Mouse (Mus musculus) left cerebral cortex, adult 11 months (tissue): Measurements from ENCODE around the gene Sema3g.

Source experiments
- DNase-seq: peaks from one replicate; pipeline ENCODE4 v3.0.0; 2022; ENCODE audit warnings: low spot score

Gene Sema3g

DNA sequence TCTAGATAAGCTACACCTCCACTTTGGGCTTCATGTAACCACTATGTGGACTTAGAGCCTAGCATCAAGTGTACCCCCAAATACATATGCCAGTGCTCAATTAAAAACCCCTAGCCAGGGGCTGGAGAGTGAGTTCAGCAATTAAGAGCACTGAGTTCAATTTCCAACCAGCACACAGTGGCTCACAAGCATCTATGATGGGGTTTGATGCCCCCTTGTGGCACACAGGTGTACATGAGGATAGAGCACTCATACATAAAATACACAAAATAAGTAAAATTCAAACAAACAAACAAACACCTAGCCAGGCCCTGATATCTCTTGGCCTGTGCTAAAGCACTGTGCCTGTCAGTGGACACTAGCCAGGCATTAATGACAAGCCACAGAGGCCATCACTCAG is 21.7 kb upstream of the Sema3g start:
- DNase-seq = no peak

DNA sequence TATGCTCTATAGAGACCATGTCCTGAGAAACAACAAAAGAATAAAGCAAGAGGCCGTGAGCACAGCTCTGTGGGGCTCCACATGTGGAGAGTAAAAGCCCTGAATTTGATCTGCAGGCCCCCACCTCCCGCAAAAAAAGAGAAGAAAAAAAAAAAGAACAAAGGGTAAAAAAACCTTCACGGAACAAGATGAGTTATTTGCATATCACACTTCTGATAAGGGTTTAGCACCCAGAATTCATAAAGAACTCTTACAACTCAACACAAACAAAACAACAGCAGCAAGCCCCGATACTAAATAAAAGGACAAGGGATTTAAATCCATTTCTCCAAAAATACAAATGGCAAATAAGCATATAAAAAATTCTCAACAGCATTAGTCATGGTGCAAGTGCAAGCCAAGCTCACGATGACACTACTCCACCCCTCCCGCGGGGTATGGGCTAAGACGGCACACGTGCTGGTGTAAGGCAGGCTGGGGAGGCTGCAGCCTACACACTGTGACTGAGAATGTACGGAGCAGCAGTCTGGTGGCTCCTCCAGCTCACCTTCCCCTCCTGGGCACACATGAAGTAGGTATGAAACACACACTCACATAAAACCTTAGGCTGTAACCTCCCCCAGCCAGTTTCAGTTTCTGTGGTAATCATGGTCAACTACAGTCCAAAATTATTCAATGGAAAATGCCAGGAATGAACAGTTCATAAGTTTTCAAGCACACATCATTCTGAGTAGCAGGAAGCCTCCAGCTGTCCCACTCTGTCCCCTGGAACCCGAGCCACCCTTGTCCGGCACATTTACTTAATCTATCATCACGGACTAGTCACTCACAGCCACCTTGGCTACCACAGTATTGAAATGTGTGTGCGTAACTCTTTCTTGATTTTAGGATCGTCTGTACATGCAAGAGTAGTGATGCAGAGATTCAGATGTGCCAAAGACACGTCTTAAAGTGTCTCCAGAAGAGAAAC is 19.8 kb upstream of the Sema3g start:
- no peak for DNase-seq

DNA sequence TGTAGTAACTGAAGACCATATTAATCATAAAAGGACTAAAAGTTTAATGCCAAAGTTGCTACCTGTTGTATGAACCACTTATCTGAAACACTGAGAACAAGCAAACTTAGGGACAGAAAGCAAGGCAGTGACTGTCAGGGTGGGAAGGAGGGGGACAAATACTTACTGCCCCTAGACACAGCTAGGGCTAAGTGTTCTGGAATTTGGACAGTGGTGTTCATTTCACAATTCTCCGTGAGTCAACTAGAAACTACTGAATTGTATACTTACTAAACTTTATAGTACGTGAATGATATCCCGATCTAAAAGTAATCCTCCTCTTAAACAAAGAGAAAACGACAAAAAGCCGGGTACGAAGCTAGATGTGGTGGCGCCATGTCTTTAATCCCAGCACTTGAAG is 18.1 kb upstream of the Sema3g start:
- DNase-seq = no peak

DNA sequence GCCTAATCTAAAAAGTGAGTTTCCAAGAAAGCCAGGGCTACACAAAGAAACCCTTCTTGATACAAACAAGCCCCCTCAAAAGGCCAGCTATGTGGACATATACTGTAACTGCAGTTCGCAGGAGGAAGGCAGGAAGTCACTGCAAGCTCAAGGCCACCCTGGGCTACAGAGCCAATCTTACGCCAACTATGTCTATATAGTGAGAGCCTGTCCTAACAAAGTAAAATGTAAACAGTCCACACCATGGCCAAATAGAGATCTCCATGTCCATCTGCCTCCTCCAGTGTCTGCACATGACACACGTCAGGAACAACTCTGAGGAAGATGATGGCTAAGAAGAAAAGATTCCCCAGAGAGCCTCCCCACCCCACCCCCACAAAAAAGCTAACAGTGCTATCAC is 17.6 kb upstream of the Sema3g start:
- no peak for DNase-seq

DNA sequence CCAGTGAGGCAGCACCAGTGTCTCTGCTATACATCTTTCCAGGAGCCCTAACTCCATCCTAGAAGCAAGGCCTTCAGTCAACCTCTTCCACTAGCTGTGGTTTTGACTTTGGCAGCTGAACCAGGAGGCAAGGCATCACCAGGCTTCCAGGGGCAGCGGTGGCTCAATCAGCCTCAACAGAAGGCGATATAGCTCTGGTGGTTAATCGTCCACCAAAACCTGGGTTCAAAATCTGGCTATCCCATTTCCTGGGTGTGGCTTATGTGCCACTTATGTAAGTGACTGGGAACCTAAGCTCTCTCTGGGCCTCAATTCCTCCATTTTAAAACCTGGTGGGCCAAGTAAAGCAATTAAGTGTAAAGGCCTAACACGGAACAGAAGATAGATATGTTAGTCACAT is 12.8 kb upstream of the Sema3g start:
- no peak for DNase-seq

DNA sequence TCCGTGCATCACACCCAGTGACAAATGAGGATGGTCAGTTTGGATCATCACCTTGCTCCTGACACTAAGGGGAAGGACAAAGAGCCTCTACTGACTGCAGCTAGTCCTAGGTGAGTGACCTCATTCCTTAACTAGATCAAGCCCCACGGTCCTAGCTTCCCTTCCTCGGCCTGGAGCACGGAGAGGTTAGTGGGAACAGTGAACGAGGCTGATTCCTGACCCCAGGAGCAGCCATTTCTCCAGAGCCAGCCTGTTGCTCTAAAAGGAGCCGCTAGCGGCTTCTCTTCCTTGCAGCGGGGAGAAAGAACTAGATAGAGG is 12.5 kb upstream of the Sema3g start:
- DNase-seq = no peak

DNA sequence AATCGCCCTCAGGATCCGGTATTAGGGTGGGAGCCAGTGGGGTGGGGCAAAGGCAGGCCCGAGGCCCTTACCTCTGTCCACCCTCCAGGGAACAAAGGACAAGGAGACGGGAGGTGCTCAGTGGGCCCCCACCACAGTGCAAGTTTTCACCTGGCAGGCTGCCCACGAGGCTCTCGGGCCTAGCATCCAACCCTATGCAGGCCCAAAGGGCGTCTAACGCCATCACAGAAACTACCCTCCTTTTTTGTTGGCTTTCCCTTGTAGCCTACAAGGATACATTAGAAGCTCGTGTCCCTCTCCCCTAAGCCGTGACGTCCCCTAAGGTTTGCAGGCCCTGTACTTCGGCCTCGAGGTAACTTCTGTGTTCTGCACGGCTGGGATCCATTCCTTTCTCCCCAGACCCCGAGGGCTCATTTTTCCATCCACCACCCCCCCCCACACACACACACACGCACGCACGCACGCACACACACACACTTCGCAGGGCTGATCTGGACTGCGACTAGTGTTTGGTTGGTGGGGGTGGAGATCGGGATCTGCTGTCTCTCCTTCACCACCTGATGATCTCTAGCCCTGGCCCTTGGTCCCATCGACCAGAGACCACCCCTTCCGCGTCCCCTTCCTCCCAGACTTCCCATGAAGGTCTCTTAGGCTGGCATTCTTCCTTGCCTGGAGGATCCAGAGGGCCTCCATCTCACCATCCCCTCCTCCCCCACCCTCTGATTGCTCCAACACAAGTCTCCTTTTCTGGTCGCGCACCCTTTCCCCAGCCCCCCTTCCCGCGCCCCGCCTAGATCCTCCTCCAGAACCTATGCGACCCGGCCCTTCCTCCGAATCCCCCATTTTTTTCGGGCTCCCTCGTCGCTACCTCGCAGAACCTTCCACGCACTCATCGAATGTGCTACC is 11.8 kb upstream of the Sema3g start:
- DNase-seq = no peak

GRCm38 (mm10) chr14:31206472-31206981 is 11.1 kb upstream of the Sema3g start:
- peak; percentile 93 for DNase-seq

GRCm38 (mm10) chr14:31207070-31207830 is 10.4 kb upstream of the Sema3g start:
- no peak for DNase-seq

DNA sequence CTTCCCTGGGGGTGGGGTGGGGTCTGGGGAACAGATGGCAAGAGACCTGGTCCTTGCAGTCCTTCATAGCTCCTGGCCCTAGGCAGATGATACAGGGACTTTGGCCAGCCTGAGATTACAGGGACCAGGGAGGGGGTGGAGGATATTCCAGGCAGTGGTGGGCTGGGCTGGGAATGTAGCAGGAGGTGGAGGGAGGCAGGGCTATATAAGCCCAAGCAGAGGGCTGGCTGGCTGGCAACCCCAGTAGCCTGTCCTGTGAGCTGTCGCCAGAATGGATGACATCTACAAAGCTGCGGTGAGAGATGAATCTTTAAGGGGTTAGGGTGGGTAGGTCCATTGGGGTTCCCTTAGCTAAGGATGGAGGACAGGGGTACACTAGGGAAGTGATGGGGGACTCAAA is 9.6 kb upstream of the Sema3g start, which contains the start of gene Tnnc1:
Gene Tnnc1, plus strand, starts transcription at position 229 of the 400 bp plus-strand sequence.
- no peak for DNase-seq

DNA sequence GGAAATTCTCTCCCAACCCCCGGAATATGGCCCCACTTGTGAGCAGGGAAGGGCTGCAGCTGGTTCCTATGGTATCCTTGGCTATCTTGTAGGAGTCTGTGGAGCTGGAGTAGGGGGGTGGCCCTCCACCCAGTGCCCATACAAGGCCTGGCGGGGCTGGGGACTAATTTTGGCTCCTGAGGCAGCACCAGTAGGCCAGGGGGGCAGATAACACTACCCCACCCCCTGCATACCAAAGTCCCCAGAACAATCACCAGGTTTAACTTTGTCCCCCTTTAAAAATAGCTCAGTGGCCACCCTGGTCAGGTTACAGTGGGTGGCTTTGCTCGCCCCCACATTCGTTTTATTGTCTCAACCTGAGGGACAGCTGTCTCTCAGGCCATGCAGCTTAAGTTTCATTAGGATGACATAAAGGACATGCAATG is 8.5 kb upstream of the Sema3g start:
- no peak for DNase-seq

- DNase-seq = no peak
These were observed 5.8 kb upstream of the Sema3g start for GRCm38 (mm10) chr14:31211854-31212253.

DNA sequence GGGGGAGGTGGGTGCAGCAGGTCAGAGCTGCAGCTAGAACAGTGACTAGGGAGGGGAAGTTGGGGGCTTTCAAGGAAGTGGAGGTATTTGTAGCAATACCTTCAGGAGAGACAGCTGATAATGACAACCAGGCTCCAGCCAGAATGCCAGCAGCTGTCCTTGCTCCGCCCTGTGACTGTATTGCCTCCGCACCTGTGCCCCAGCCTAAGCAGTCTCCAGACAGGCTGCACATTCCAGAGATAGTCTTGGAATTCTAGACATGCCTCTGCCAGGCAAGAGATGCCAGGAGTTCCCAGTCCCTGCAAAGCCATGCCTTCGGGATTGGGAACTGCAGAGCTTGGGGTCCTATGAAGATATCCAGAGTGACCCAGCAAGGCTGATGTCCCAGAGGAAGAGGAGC is 5.2 kb upstream of the Sema3g start:
- no peak for DNase-seq

DNA sequence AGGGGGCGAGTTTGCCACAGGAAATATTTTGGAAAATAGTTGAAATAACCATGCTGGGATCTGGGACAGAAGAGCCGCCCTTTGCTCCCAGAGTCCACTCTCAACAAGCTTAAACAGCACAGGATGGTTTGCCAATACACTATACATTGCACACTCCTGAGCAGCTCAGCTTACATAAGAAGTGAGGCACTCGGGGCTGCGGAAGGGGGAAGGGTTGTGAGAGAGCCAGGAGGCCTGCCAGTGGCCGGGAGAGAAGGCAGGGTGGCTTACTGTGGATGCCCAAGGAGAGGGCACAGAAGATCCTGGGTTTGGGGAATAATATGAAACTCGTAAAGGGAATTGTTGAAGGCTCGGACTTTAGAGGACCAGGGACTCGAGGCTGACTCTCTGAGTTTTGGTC is 3.8 kb upstream of the Sema3g start:
- DNase-seq = no peak

DNA sequence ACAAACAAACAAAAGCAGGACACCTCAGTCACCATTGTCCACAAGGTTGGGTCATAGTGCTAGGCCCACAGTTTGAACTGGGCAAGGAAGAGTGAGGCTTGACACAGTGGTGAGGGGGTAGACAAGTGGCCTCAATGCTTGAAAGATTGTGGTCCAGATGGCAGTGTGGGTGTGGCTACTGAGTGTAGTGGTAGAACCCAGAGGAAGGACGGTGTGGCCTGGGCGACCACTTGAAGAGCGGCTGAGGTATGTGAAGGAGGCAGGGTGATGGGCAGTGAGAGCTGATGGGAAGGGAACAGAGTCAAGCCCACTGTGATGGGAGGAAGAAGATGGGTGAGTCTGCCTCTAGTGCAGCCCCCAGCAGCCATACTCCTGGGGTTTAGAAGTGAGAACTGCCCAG is 3.0 kb upstream of the Sema3g start:
- no peak for DNase-seq

DNA sequence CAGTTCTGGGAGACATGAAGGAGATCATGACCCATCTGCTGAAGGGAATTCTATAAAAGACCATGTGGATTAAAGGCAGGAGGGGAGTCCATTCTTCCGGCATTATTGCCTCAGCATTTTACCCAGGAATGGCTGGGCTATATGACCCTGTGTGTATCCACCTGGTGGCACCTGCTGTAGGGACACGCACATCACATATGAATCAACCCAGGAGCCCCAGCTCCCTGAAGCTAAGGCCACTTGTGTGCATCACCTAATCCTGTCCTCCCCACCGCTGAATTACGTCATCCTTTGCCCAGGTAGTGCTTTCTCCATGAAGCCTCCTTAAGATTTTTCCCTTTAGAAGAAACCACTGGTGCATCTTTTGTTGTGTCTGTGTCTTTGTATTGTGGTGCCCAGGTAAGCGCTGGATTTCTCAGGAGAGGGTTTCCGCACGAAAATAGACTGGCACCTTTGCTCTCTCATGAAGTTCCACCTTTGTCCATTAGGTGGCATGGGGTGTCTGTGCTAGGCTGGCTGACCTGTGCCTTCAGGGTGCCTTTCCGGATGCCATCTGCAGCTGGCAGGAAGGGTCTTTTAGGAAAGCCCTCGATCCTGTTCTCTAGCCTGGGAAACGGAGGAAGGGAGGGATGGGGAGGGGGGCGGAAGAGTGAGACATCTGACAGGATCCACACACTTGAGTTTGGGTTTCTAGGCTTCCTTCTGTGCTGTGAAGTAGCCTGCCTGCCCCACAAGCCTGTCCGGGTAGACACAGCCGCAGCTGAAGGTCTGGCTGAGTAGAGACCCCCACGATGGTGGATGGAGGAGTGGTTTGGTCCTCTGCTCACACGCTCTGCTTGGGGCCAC is 2.3 kb upstream of the Sema3g start:
- no peak for DNase-seq

- DNase-seq = no peak
These were observed 814 bp upstream of the Sema3g start, which contains the start of gene Nisch for GRCm38 (mm10) chr14:31216846-31217245. TSS of gene Nisch (minus strand) at chr14:31216946.

DNA sequence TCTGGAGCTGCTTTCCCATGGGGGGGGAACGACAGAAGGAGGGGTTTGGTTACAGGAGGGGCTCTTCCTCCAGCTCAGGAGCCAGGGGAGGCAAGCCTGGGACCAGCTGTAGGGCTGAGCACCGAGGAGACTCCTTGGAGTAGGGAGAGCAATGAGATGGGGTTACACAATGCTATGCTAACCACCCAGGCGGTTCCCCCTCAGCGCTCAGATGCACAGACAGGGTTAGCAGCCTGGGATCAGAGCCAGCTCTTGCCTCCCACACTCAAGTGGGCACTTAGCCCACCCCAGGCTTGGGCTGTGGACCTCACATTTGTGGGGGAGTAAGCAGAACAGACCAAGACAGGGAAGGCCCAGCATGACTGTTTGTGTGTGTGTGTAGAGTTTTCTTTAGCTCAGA is 9.3 kb downstream of the Sema3g start:
- no peak for DNase-seq

DNA sequence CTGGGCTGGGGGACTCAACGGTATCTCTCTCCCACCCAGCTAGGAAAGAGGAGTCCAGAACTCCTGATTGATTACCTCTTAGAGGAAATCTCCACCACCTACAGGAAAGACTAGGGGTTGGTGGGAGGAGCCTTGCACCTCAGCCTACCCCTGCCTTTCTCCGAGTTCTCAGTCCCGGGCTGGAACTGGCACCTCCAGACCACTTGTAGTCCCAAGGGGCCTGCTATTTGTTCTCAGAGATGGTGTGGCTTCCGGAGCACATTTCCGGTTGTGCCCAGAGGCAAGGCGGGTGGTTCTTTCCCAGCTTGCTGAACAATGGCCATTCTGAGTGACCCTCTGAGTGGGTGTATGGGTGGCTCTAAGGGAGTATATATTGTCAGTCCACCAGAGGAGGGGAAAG is 10.6 kb downstream of the Sema3g start:
- no peak for DNase-seq

DNA sequence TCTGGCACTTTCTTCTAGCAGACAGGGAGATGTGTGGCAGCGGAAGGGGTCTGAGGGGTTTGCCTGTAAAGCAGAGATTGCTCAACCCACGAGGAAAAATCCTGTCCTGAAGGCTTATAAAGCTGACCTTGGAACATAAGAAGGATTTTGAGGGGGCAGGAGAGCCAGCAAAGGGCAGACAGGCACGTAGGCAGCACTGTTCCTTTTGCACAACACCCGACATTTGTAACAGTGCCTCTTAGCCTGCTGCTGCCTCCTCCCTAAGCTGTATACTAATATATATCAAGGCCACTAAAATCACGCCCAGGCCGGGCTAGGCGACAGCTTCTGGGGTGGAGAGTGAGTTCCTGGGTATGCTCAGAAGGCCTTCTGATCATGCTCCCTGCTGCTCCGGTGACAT is 12.8 kb downstream of the Sema3g start:
- DNase-seq = no peak
